In genomic region chr1:155050897-155051592, GRCm38 (mm10) we compare ENCODE assay signal across 8 mouse cellular contexts. TPM values are rescaled to one million over a fixed set of nuclear protein-coding genes. Genes with fewer than 3 reads are reported as not detected.
DNase-seq lines count a peak whose midpoint lies in the region; ATAC-seq and TF ChIP-seq lines count a peak whose summit lies in the region.

No protein-coding gene starts in this region.

- no peak overlapping the region for H3K4me3 ChIP-seq in heart, embryonic 16.5 days (ENCODE audit: low read length)
- H3K4me3 ChIP-seq in spleen, adult 2 months (ENCODE audit: extremely low read depth, insufficient read depth, insufficient read length), result peak overlapping the region; percentile 14

- H3K9ac ChIP-seq in heart, embryonic 16.5 days (ENCODE audit: low read length), result peak overlapping the region; percentile 48; the same call in 1 of the 2 replicates

- no peaks in the 10 kb centered on the region for H3K9me3 ChIP-seq in heart, embryonic 16.5 days (replicated peaks; ENCODE audit: control insufficient read depth, low read length)

- TF ChIP-seq POLR2A in spleen, adult 2 months (IDR thresholded peaks at IDR 0.05; ENCODE audit: low read depth, low read length), result no peak

- H3K27me3 ChIP-seq in heart, embryonic 16.5 days (ENCODE audit: control insufficient read depth, insufficient read depth, low read length), result no peaks in the 10 kb centered on the region
- no peaks in the 10 kb centered on the region for H3K27me3 ChIP-seq in spleen, adult 2 months (ENCODE audit: control insufficient read depth, insufficient read depth, low read length)

- 74% methylated on average over 9 of the region's 9 CpGs for WGBS in heart, embryonic 16.5 days
- WGBS in spleen, adult 2 months, result 16% methylated on average over 9 of the region's 9 CpGs

- H3K36me3 ChIP-seq in heart, embryonic 16.5 days (ENCODE audit: control insufficient read depth, insufficient read depth), result no peaks in the 10 kb centered on the region
- no peaks in the 10 kb centered on the region for H3K36me3 ChIP-seq in spleen, adult 2 months (ENCODE audit: control insufficient read depth, insufficient read depth, low read length)

- DNase-seq in heart, adult 8-10 months (ENCODE audit: low spot score), result no peak
- no peak for DNase-seq in spleen, adult 2 months (ENCODE audit: low read depth in 1 of 2, low spot score in 2 of 2)
- DNase-seq in spleen, adult 12 weeks (ENCODE audit: low spot score), result no peak
- peak; percentile 63 to 81 for DNase-seq in left cerebral cortex, adult 18-20 months (ENCODE audit: low spot score in 2 of 2)
- peak; percentile 95 for DNase-seq in telencephalon, adult 2 months (ENCODE audit: low read depth, low spot score)
- DNase-seq in gastrocnemius, postnatal 36 days, result no peak
- DNase-seq in cerebellum, adult 9-10 months, result no peak

- intact Hi-C loops in gastrocnemius, postnatal 36 days (cut with DNase I), result no loop called here

- ATAC-seq in heart, embryonic 16.5 days (replicated peaks; ENCODE audit: extremely low read depth, insufficient read depth, low FRiP score), result no peak

- TF ChIP-seq CTCF in spleen, adult 2 months (IDR thresholded peaks at IDR 0.05; ENCODE audit: extremely low read depth, insufficient read depth, insufficient read length, insufficient replicate concordance), result no peak

- 0 out of 2 replicates have a peak overlapping the region, but pooled peaks have one; percentile 5 for H3K4me2 ChIP-seq in heart, embryonic 16.5 days (ENCODE audit: low read depth, low read length)

- H3K27ac ChIP-seq in heart, embryonic 16.5 days (ENCODE audit: low read length), result peak overlapping the region; percentile 80
- peak overlapping the region; percentile 87 for H3K27ac ChIP-seq in spleen, adult 2 months (ENCODE audit: insufficient read depth, low read length)

- peaks cover 54% of the 10 kb centered on the region for H3K4me1 ChIP-seq in heart, embryonic 16.5 days (ENCODE audit: control insufficient read depth, insufficient read depth, low read length)
- H3K4me1 ChIP-seq in spleen, adult 2 months (ENCODE audit: control insufficient read depth, insufficient read depth, insufficient read length), result peaks cover 42% of the 10 kb centered on the region

RNA-seq across cellular contexts. Expression of gene Ier5, which starts 48.4 kb away (rescaled TPM):
- 3.6 and 3.9 TPM in 2 replicates for polyA plus RNA-seq in heart, embryonic 16.5 days (2015; fragmentation: Nextera tagmentation; extraction: Ambion mirVana)
- 10 to 100 TPM; 10.3 to 22.4 (median 13.3) TPM for total RNA-seq in heart, adult 8-10 months (2022)
- 47.7 and 82.0 TPM in 2 replicates for polyA plus RNA-seq in spleen, adult 2 months (2012; rRNA removed)
- 10 to 100 TPM; 76.3 to 83.2 TPM for total RNA-seq in left cerebral cortex, adult 18-20 months (2021)
- 1 to 10 TPM; 7.1 to 9.7 TPM for total RNA-seq in gastrocnemius, postnatal 36 days (2021)

Comparison
In these comparisons a context has a peak if more than half of its experiments do, and no peak if none do; other contexts are left out.
1. DNase-seq: peak in left cerebral cortex, adult 18-20 months (2 of 2) and telencephalon, adult 2 months (single experiment); none in heart, adult 8-10 months (single experiment), spleen, adult 2 months (0 of 2), spleen, adult 12 weeks (single experiment), gastrocnemius, postnatal 36 days (0 of 2) and cerebellum, adult 9-10 months (single experiment).